Mouse (Mus musculus) G1E (cell line): ENCODE measurements around the gene Pbld2.

ENCODE experiments used
- CTCF ChIP-seq: IDR thresholded peaks from 2 replicates; pipeline ENCODE4 v1.5.1; 2012; ENCODE audit warnings: low read depth, low read length, inconsistent platforms, mixed read lengths
- GATA1 ChIP-seq: IDR thresholded peaks from 2 replicates; pipeline ENCODE4 v1.6.1; 2012; ENCODE audit warnings: borderline replicate concordance, low read length, inconsistent platforms, mixed read lengths

GRCm38 (mm10) chr10:63053007-63053406 is 28.9 kb downstream of the Pbld2 start:
- no peak for TF ChIP-seq CTCF
- TF ChIP-seq GATA1: no peak
